Mouse (Mus musculus) kidney, postnatal 0 days (tissue): ENCODE data around the gene Tac1. TPM values are rescaled to one million over a fixed set of nuclear protein-coding genes. Genes with fewer than 3 reads are reported as not detected.
"Not testable (repeated sequence)": the region's sequence is repeated elsewhere in the genome, so short reads cannot be mapped to it uniquely, and the experiment has no call there.

Experiments used
- ATAC-seq: fragments of 200-750 bp; cut with Nextera tagmentation; replicated peaks from 2 replicates; pipeline ENCODE4 v1.8.0; 2017; ENCODE audit warnings: low read depth, moderate number of reproducible peaks, moderate TSS enrichment, moderate library complexity; ENCODE audit not compliant: low FRiP score
- DNase-seq: peaks from one replicate; pipeline ENCODE4 v3.0.0-alpha.2; 2016; ENCODE audit warnings: low spot score
- H3K27ac ChIP-seq: fragments of 300-500 bp; sonication (generic); 2 replicates; pipeline ENCODE4 v1.5.1; 2014; ENCODE audit warnings: mild to moderate bottlenecking
- H3K27me3 ChIP-seq: fragments of 300-500 bp; sonication (generic); 2 replicates; pipeline ENCODE4 v1.6.1; 2014; ENCODE audit warnings: low read length, mixed read lengths; ENCODE audit not compliant: insufficient read depth
- H3K36me3 ChIP-seq: fragments of 300-500 bp; sonication (generic); 2 replicates; pipeline ENCODE4 v1.6.1; 2014; ENCODE audit warnings: low read length, mixed read lengths; ENCODE audit not compliant: insufficient read depth
- H3K4me1 ChIP-seq: fragments of 300-500 bp; sonication (generic); replicated peaks from 2 replicates; pipeline ENCODE4 v1.6.1; 2014; ENCODE audit warnings: antibody characterized with exemption, low read length, mixed read lengths; ENCODE audit not compliant: insufficient read depth
- H3K4me2 ChIP-seq: fragments of 300-500 bp; sonication (generic); 2 replicates; pipeline ENCODE4 v1.6.1; 2014; ENCODE audit warnings: mild to moderate bottlenecking, low read length, moderate library complexity, mixed read lengths
- H3K4me3 ChIP-seq: fragments of 300-500 bp; sonication (generic); replicated peaks from 2 replicates; pipeline ENCODE4 v1.5.1; 2014; ENCODE audit warnings: low read depth, low read length
- H3K9ac ChIP-seq: fragments of 300-500 bp; sonication (generic); 2 replicates; pipeline ENCODE4 v1.6.1; 2014; ENCODE audit warnings: low read depth, low read length
- H3K9me3 ChIP-seq: fragments of 300-500 bp; sonication (generic); replicated peaks from 2 replicates; pipeline ENCODE4 v1.6.1; 2016; ENCODE audit warnings: low read length, inconsistent platforms, mixed read lengths
- CTCF ChIP-seq: IDR thresholded peaks from 2 replicates; pipeline ENCODE4 v1.5.1; 2016; ENCODE audit warnings: antibody characterized with exemption, low read depth, mild to moderate bottlenecking, moderate library complexity
- WGBS: fragments of 180-500 bp; shearing (Covaris S2); extraction: QIAGEN DNeasy Blood & Tissue Kit; methylation state at CpG from one replicate; pipeline ENCODE4 v1.1.7; 2014; 5-methylcytosine and 5-hydroxymethylcytosine counted together
- polyA plus RNA-seq: library from polyadenylated mRNA; unstranded; fragments of >200 nt; fragmentation: Nextera tagmentation; extraction: Ambion mirVana; gene quantifications from 2 replicates; pipeline ENCODE4 v1.2.1, GENCODE M21; 2015

The Tac1 gene
- polyA plus RNA-seq, result 0.24 and 0.68 TPM in 2 replicates

GRCm38 (mm10) chr6:7554829-7555391, at the start of gene Tac1:
Tac1 (plus strand) TSS chr6:7554879.
- H3K4me2 ChIP-seq, result peak within 1 kb of the TSS; percentile 46
- ATAC-seq (peak; percentile 46), DNase-seq (no peak)
- H3K4me1 ChIP-seq, result peaks cover 5% of the 10 kb centered on the region; the same call in 1 of the 2 replicates
- H3K27me3 ChIP-seq, result peaks cover 29% of the 10 kb centered on the region
- H3K9me3 ChIP-seq, result no peaks in the 10 kb centered on the region
- no peak within 1 kb of the TSS for H3K9ac ChIP-seq
- no peak within 1 kb of the TSS for H3K27ac ChIP-seq
- TF ChIP-seq CTCF, result no peak
- H3K4me3 ChIP-seq, result peak within 1 kb of the TSS; percentile 20
- H3K36me3 ChIP-seq, result no peaks in the 10 kb centered on the region
- 2% methylated on average over 37 of the region's 37 CpGs for WGBS

- not testable (repeated sequence) for H3K9me3 ChIP-seq, H3K27ac ChIP-seq, H3K4me1 ChIP-seq, H3K36me3 ChIP-seq, H3K4me3 ChIP-seq, ATAC-seq, DNase-seq, H3K4me2 ChIP-seq, H3K9ac ChIP-seq, H3K27me3 ChIP-seq
- WGBS, result 86% methylated on average over 2 of the region's 2 CpGs
These were observed 11.2 kb upstream of the Tac1 start for GRCm38 (mm10) chr6:7543511-7543910.

GRCm38 (mm10) chr6:7555688-7556476, 1.2 kb downstream of the Tac1 start:
- WGBS, result 2% methylated on average over 25 of the region's 25 CpGs
- Histone ChIP-seq H3K27me3 (peaks cover 29% of the 10 kb centered on the region), H3K4me1 (peaks cover 5% of the 10 kb centered on the region; the same call in 1 of the 2 replicates), H3K36me3 (no peaks in the 10 kb centered on the region), H3K9me3 (no peaks in the 10 kb centered on the region), H3K27ac (no peak overlapping the region), H3K4me3 (0 out of 2 replicates have a peak overlapping the region, but pooled peaks have one; percentile 20), H3K9ac (no peak overlapping the region), H3K4me2 (peak overlapping the region; percentile 46)
- TF ChIP-seq CTCF, result no peak
- no peak for DNase-seq
- ATAC-seq, result no peak

GRCm38 (mm10) chr6:7558164-7558563, 3.5 kb downstream of the Tac1 start:
- Histone ChIP-seq H3K4me2 (no peak overlapping the region), H3K36me3 (no peaks in the 10 kb centered on the region), H3K4me3 (no peak overlapping the region), H3K9ac (no peak overlapping the region), H3K9me3 (no peaks in the 10 kb centered on the region), H3K27me3 (peaks cover 29% of the 10 kb centered on the region), H3K27ac (no peak overlapping the region), H3K4me1 (peaks cover 5% of the 10 kb centered on the region; the same call in 1 of the 2 replicates)
- no peak for TF ChIP-seq CTCF
- ATAC-seq (no peak), DNase-seq (no peak)

- no peaks in the 10 kb centered on the region for H3K9me3 ChIP-seq
- no peak overlapping the region for H3K9ac ChIP-seq
- no peak overlapping the region for H3K27ac ChIP-seq
- H3K27me3 ChIP-seq, result no peaks in the 10 kb centered on the region
- 75% methylated on average over 6 of the region's 6 CpGs for WGBS
- no peak for TF ChIP-seq CTCF
- no peak overlapping the region for H3K4me2 ChIP-seq
- ATAC-seq (no peak), DNase-seq (no peak)
- H3K36me3 ChIP-seq, result no peaks in the 10 kb centered on the region
- H3K4me1 ChIP-seq, result no peaks in the 10 kb centered on the region
- H3K4me3 ChIP-seq, result no peak overlapping the region
These were observed 7.8 kb downstream of the Tac1 start for GRCm38 (mm10) chr6:7562524-7562923.

- 61% methylated on average over 3 of the region's 3 CpGs for WGBS
These were observed 9.9 kb downstream of the Tac1 start for GRCm38 (mm10) chr6:7564537-7564936.

More at GRCm38 (mm10) chr6:7564537-7564936, 9.9 kb downstream of the Tac1 start:
- no peaks in the 10 kb centered on the region for H3K9me3 ChIP-seq
- no peak overlapping the region for H3K4me2 ChIP-seq
- H3K9ac ChIP-seq, result no peak overlapping the region
- H3K27ac ChIP-seq, result no peak overlapping the region
- DNase-seq, result no peak
- ATAC-seq, result no peak
- TF ChIP-seq CTCF, result no peak
- no peaks in the 10 kb centered on the region for H3K36me3 ChIP-seq
- no peak overlapping the region for H3K4me3 ChIP-seq
- H3K27me3 ChIP-seq, result no peaks in the 10 kb centered on the region
- no peaks in the 10 kb centered on the region for H3K4me1 ChIP-seq
